Mouse (Mus musculus) neural tube, embryonic 15.5 days (tissue): ENCODE measurements around the gene Nt5c3. TPM values are rescaled to one million over a fixed set of nuclear protein-coding genes. Genes with fewer than 3 reads are reported as not detected.
A peak's percentile ranks its signal among the peaks of the same experiment; 100 is the strongest.

Source experiments
- ATAC-seq: fragments of 200-750 bp; cut with Nextera tagmentation; 2 replicates; pipeline ENCODE4 v1.8.0; 2017; ENCODE audit warnings: mild to moderate bottlenecking, moderate TSS enrichment, moderate library complexity; ENCODE audit not compliant: low FRiP score
- H3K27ac ChIP-seq: fragments of 300-500 bp; sonication (generic); replicated peaks from 2 replicates; pipeline ENCODE4 v1.5.1; 2015; ENCODE audit warnings: mild to moderate bottlenecking, inconsistent platforms
- H3K27me3 ChIP-seq: fragments of 300-500 bp; sonication (generic); replicated peaks from 2 replicates; pipeline ENCODE4 v1.6.1; 2015; ENCODE audit warnings: inconsistent platforms
- H3K36me3 ChIP-seq: fragments of 300-500 bp; sonication (generic); 2 replicates; pipeline ENCODE4 v1.6.1; 2015; ENCODE audit warnings: inconsistent platforms
- H3K4me1 ChIP-seq: fragments of 300-500 bp; sonication (generic); 2 replicates; pipeline ENCODE4 v1.6.1; 2015; ENCODE audit warnings: inconsistent platforms
- H3K4me2 ChIP-seq: fragments of 300-500 bp; sonication (generic); 2 replicates; pipeline ENCODE4 v1.6.1; 2015; ENCODE audit warnings: inconsistent platforms, mild to moderate bottlenecking, moderate library complexity
- H3K4me3 ChIP-seq: fragments of 300-500 bp; sonication (generic); replicated peaks from 2 replicates; pipeline ENCODE4 v1.5.1; 2015; ENCODE audit warnings: mild to moderate bottlenecking, inconsistent platforms
- H3K9ac ChIP-seq: fragments of 300-500 bp; sonication (generic); replicated peaks from 2 replicates; pipeline ENCODE4 v1.6.1; 2015; ENCODE audit warnings: mild to moderate bottlenecking, inconsistent platforms
- H3K9me3 ChIP-seq: fragments of 300-500 bp; sonication (generic); replicated peaks from 2 replicates; pipeline ENCODE4 v1.6.1; 2016; ENCODE audit warnings: inconsistent platforms
- WGBS: fragments of 180-500 bp; shearing (Covaris S2); methylation state at CpG from one replicate; pipeline ENCODE4 v1.1.7; 2015; ENCODE audit warnings: mixed read lengths; 5-methylcytosine and 5-hydroxymethylcytosine counted together
- polyA plus RNA-seq: library from polyadenylated mRNA; unstranded; fragments of >200 nt; fragmentation: Nextera tagmentation; extraction: Ambion mirVana; gene quantifications from 2 replicates; pipeline ENCODE4 v1.2.1, GENCODE M21; 2015

Gene Nt5c3
- polyA plus RNA-seq, 1 experiment from 2014 or later, result 152 TPM

GRCm38 (mm10) chr6:56832407-56832796 lies 91.3 kb downstream of the Nt5c3 start:
- peak overlapping the region; percentile 90 for H3K4me2 ChIP-seq
- H3K9me3 ChIP-seq, result no peaks in the 10 kb centered on the region
- peak overlapping the region; percentile 56 for H3K4me3 ChIP-seq
- peak; percentile 28 for ATAC-seq
- H3K27me3 ChIP-seq, result no peaks in the 10 kb centered on the region
- peaks cover 6% of the 10 kb centered on the region; the same call in 1 of the 2 replicates for H3K4me1 ChIP-seq
- H3K36me3 ChIP-seq, result no peaks in the 10 kb centered on the region
- H3K9ac ChIP-seq, result peak overlapping the region; percentile 57
- WGBS, result 5% methylated on average over 15 of the region's 15 CpGs
- H3K27ac ChIP-seq, result peak overlapping the region; percentile 71; the same call in 1 of the 2 replicates

Other genes with a start within 250 kb of the Nt5c3 start
- gene Lsm5, start 219.2 kb downstream of the Nt5c3 start, polyA plus RNA-seq, result 85.7 and 86.6 TPM in 2 replicates
- gene Avl9, start 209.0 kb downstream of the Nt5c3 start, polyA plus RNA-seq, result 20.2 and 22.5 TPM in 2 replicates
- gene Kbtbd2, start 126.1 kb downstream of the Nt5c3 start, polyA plus RNA-seq, result 28.9 and 31.1 TPM in 2 replicates
- 44.6 and 53.1 TPM in 2 replicates for gene Fkbp9, start 91.9 kb downstream of the Nt5c3 start, polyA plus RNA-seq
- 0.58 and 0.82 TPM in 2 replicates for gene Vmn1r4, start 83 bp upstream of the Nt5c3 start, polyA plus RNA-seq
- gene Vmn1r5, start 46.3 kb upstream of the Nt5c3 start, polyA plus RNA-seq, result not detected in 2 replicates
- gene Vmn1r6, start 73.3 kb upstream of the Nt5c3 start, polyA plus RNA-seq, result not detected in 2 replicates
- gene Vmn1r7, start 101.4 kb upstream of the Nt5c3 start, polyA plus RNA-seq, result not detected in 2 replicates
- gene Vmn1r8, start 108.4 kb upstream of the Nt5c3 start, polyA plus RNA-seq, result not detected in 2 replicates
- gene Vmn1r9, start 142.9 kb upstream of the Nt5c3 start, polyA plus RNA-seq, result not detected in 2 replicates
- not detected in 2 replicates for gene Vmn1r10, start 185.5 kb upstream of the Nt5c3 start, polyA plus RNA-seq
- not detected in 2 replicates for gene Vmn1r11, start 209.5 kb upstream of the Nt5c3 start, polyA plus RNA-seq
- not detected in 2 replicates for gene Vmn1r12, start 233.0 kb upstream of the Nt5c3 start, polyA plus RNA-seq